Mouse (Mus musculus) lung, embryonic 14.5 days (tissue): ENCODE measurements around the gene Adra2a. TPM values are rescaled to one million over a fixed set of nuclear protein-coding genes. Genes with fewer than 3 reads are reported as not detected.

ENCODE experiments used
- ATAC-seq: fragments of 200-750 bp; cut with Nextera tagmentation; 2 replicates; pipeline ENCODE4 v1.8.0; 2017; ENCODE audit warnings: mild to moderate bottlenecking, moderate TSS enrichment, moderate library complexity; ENCODE audit not compliant: insufficient read depth
- DNase-seq: peaks from one replicate; pipeline ENCODE4 v3.0.0-alpha.2; 2015
- H3K27ac ChIP-seq: fragments of 300-500 bp; sonication (generic); 2 replicates; pipeline ENCODE4 v1.5.1; 2014; ENCODE audit warnings: low read depth, mild to moderate bottlenecking, moderate library complexity
- H3K27me3 ChIP-seq: fragments of 300-500 bp; sonication (generic); 2 replicates; pipeline ENCODE4 v1.6.1; 2014; ENCODE audit warnings: low read length, control low read depth; ENCODE audit not compliant: insufficient read depth
- H3K36me3 ChIP-seq: fragments of 300-500 bp; sonication (generic); 2 replicates; pipeline ENCODE4 v1.6.1; 2014; ENCODE audit warnings: control low read depth; ENCODE audit not compliant: insufficient read depth
- H3K4me1 ChIP-seq: fragments of 300-500 bp; sonication (generic); 2 replicates; pipeline ENCODE4 v1.6.1; 2014; ENCODE audit warnings: antibody characterized with exemption, control low read depth; ENCODE audit not compliant: insufficient read depth
- H3K4me2 ChIP-seq: fragments of 300-500 bp; sonication (generic); 2 replicates; pipeline ENCODE4 v1.6.1; 2014; ENCODE audit warnings: mild to moderate bottlenecking
- H3K4me3 ChIP-seq: fragments of 300-500 bp; sonication (generic); 2 replicates; pipeline ENCODE4 v1.5.1; 2014; ENCODE audit warnings: low read depth, low read length
- H3K9ac ChIP-seq: fragments of 300-500 bp; sonication (generic); 2 replicates; pipeline ENCODE4 v1.6.1; 2014
- H3K9me3 ChIP-seq: fragments of 300-500 bp; sonication (generic); 2 replicates; pipeline ENCODE4 v1.6.1; 2016; ENCODE audit warnings: low read depth, low read length, control low read depth
- CTCF ChIP-seq: IDR thresholded peaks from 2 replicates; pipeline ENCODE4 v1.5.1; 2016; ENCODE audit warnings: antibody characterized with exemption, low read depth
- WGBS: fragments of 180-500 bp; shearing (Covaris S2); extraction: QIAGEN DNeasy Blood & Tissue Kit; methylation state at CpG from one replicate; pipeline ENCODE4 v1.1.7; 2014; 5-methylcytosine and 5-hydroxymethylcytosine counted together
- polyA plus RNA-seq: library from polyadenylated mRNA; unstranded; fragments of >200 nt; fragmentation: Nextera tagmentation; extraction: Ambion mirVana; gene quantifications from 2 replicates; pipeline ENCODE4 v1.2.1, GENCODE M21; 2014

Gene Adra2a
- polyA plus RNA-seq, 1 experiment from 2014 or later: 0.09 TPM

DNA sequence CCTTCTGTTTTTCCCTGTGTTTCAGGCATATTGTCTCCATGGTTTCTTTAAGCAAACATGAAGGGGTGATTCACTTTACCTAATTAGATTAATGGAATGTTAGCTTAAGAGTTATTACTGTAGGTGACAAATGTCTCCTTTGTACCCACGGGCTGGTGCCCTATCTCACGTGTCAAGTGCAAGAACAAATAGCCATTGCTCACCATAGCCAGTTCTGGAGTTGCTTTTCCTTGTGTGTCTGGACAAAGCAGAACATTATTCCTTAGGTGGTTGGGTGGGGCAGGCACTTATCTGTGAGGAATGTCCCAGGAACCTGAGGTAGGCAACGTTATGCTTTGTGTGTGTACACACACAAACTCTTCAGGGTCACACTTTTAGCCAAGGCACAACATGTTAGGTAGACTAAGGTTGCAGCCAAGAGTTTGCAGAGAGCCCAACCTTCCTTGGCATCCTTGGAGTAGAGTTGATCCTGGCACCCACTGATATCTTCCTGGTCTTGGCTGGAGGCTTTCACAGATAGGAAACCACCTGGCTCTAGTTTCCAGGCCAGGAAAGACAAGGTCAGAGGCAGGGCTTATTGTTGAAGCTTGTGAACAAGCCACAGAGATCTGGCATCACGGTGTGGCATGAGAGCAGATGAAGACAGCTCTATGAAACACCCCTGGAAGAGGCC lies 3.5 kb upstream of the Adra2a start:
- peaks cover 4% of the 10 kb centered on the region for H3K27me3 ChIP-seq
- no peaks in the 10 kb centered on the region for H3K9me3 ChIP-seq
- DNase-seq (peak; percentile 27), ATAC-seq (peak; percentile 7; the same call in 1 of the 2 replicates)
- no peak overlapping the region for H3K9ac ChIP-seq
- WGBS: 38% methylated on average over 4 of the region's 4 CpGs
- TF ChIP-seq CTCF: no peak
- H3K36me3 ChIP-seq: 0 out of 2 replicates have a peak, but pooled peaks cover 3% of the 10 kb centered on the region
- peak overlapping the region; percentile 63 for H3K27ac ChIP-seq
- peak overlapping the region; percentile 18; the same call in 1 of the 2 replicates for H3K4me2 ChIP-seq
- no peak overlapping the region for H3K4me3 ChIP-seq
- 0 out of 2 replicates have a peak, but pooled peaks cover 3% of the 10 kb centered on the region for H3K4me1 ChIP-seq

DNA sequence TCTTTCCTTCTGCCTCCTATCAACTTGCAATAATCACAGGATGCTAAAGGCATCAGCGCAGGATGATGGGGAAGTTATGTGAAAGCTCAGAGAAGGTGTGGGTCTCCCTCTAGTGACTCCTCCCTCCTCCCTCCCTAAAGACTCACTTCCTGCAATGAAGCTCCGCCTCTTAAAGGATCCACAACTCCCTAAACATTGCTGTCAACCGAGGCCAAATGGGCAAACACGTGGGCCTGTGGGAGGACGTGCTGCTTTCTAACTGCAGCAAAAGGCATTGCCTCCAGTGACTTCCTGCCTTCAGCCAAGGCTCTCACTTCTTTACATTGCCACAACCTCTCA lies 3.0 kb upstream of the Adra2a start:
- no peak for TF ChIP-seq CTCF
- H3K4me2 ChIP-seq: peak overlapping the region; percentile 18; the same call in 1 of the 2 replicates
- 0 out of 2 replicates have a peak, but pooled peaks cover 3% of the 10 kb centered on the region for H3K36me3 ChIP-seq
- peaks cover 4% of the 10 kb centered on the region; the same call in 1 of the 2 replicates for H3K4me1 ChIP-seq
- WGBS: 23% methylated on average over 5 of the region's 5 CpGs
- no peaks in the 10 kb centered on the region for H3K9me3 ChIP-seq
- H3K4me3 ChIP-seq: no peak overlapping the region
- peak; percentile 26 for DNase-seq
- no peak overlapping the region for H3K9ac ChIP-seq
- H3K27me3 ChIP-seq: peaks cover 9% of the 10 kb centered on the region
- H3K27ac ChIP-seq: peak overlapping the region; percentile 63; the same call in 1 of the 2 replicates
- ATAC-seq: no peak

DNA sequence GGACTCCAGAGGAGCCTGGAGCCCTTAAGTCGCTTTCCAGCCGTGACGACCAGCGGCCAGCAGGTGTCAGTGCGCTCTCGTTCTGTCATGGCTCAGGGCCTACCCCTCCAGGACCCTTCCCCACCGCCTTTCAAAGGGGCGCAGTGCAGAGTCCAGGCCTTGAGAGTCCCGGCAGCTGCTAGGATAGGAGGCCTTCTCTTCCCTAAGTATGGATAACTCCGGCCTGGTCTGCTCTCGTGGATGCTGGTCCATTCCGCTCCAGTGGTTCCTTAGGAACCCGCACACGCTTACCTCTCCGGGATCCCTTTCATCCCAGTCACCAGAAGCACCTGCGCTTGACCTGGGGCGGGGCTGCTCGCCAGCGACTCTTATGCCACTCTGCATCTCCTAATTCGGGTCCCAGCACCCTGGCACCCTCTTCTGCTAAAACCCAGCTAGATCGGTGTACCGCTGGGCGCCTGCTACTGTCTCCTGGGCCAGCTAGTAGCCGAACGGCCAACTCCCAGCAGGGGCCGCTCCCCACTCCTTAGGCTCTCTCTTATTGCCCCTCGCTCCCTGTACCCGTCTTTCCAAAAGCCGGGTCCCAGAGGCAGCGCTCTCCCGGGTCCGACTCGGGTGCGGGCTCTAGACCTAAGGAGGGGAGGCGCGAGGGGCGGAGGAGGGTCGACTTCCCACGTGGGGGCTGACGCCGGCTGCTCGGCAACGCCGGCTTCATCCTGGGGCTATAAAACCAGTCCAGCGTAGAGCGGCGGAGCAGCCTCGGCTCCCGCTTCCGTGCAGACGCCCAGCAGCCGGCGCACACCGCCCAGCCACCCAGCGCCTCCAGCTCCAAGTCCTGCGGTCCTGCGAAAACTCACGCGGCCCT lies 788 bp downstream of the Adra2a start:
- H3K9ac ChIP-seq: peak overlapping the region; percentile 38
- no peaks in the 10 kb centered on the region for H3K9me3 ChIP-seq
- H3K27ac ChIP-seq: no peak overlapping the region
- peak overlapping the region; percentile 47 for H3K4me3 ChIP-seq
- H3K4me1 ChIP-seq: peaks cover 13% of the 10 kb centered on the region; the same call in 1 of the 2 replicates
- ATAC-seq (peak; percentile 79), DNase-seq (peak; percentile 88)
- H3K4me2 ChIP-seq: peak overlapping the region; percentile 89
- WGBS: under 1% methylated on average over 59 of the region's 59 CpGs
- peaks cover 45% of the 10 kb centered on the region for H3K27me3 ChIP-seq
- peak; percentile 86 for TF ChIP-seq CTCF
- H3K36me3 ChIP-seq: no peaks in the 10 kb centered on the region

DNA sequence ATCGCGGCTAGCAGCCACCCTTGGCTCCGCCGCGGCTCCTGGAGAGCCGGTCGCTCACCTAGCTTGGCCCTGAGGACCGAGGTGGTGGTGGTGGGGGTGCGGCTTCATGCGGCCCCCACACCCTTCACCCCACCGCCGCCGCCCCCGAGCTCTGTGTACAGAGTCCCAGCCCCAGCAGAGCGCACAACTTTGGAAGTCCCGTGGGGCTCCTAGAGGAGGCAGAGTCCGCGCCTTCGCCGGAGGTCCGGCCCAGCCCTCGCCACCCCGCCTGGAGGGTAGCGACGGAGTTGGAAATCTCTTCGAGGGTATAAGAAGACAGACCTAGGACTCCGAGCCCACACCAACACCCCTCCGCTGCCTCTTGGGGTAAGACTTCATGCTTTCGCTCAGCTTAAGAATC lies 1.5 kb downstream of the Adra2a start:
- DNase-seq: peak; percentile 38
- H3K27ac ChIP-seq: no peak overlapping the region
- peaks cover 51% of the 10 kb centered on the region for H3K27me3 ChIP-seq

DNA sequence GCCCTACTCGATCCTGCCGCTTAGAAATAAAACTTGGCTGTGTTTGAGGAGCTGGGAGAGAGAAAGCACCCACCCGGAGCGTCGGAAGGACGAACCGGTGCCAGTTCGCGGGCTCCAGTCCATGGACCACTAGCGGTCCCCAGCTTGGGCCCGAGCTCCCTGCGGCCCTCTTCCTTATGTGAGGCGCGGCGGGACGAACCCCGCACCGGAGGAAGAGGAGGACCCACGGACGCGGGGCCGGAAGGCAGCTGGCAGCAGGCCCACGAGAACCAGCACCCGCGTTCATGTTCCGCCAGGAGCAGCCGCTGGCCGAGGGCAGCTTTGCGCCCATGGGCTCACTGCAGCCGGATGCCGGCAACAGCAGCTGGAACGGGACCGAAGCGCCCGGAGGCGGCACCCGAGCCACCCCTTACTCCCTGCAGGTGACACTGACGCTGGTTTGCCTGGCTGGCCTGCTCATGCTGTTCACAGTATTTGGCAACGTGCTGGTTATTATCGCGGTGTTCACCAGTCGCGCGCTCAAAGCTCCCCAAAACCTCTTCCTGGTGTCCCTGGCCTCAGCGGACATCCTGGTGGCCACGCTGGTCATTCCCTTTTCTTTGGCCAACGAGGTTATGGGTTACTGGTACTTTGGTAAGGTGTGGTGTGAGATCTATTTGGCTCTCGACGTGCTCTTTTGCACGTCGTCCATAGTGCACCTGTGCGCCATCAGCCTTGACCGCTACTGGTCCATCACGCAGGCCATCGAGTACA lies 2.2 kb downstream of the Adra2a start:
- DNase-seq: peak; percentile 17

More for the DNA sequence above, 1.5 kb downstream of the Adra2a start:
- TF ChIP-seq CTCF: no peak
- peak overlapping the region; percentile 38 for H3K9ac ChIP-seq
- H3K4me2 ChIP-seq: peak overlapping the region; percentile 89
- peak; percentile 20; the same call in 1 of the 2 replicates for ATAC-seq
- H3K4me3 ChIP-seq: peak overlapping the region; percentile 47
- peaks cover 13% of the 10 kb centered on the region; the same call in 1 of the 2 replicates for H3K4me1 ChIP-seq
- H3K36me3 ChIP-seq: no peaks in the 10 kb centered on the region
- no peaks in the 10 kb centered on the region for H3K9me3 ChIP-seq
- under 1% methylated on average over 29 of the region's 29 CpGs for WGBS

DNA sequence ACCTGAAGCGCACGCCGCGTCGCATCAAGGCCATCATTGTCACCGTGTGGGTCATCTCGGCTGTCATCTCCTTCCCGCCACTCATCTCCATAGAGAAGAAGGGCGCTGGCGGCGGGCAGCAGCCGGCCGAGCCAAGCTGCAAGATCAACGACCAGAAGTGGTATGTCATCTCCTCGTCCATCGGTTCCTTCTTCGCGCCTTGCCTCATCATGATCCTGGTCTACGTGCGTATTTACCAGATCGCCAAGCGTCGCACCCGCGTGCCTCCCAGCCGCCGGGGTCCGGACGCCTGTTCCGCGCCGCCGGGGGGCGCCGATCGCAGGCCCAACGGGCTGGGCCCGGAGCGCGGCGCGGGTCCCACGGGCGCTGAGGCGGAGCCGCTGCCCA lies 2.7 kb downstream of the Adra2a start:
- Histone ChIP-seq H3K9ac (no peak overlapping the region), H3K4me3 (peak overlapping the region; percentile 47), H3K36me3 (no peaks in the 10 kb centered on the region), H3K4me2 (peak overlapping the region; percentile 89), H3K4me1 (peaks cover 10% of the 10 kb centered on the region; the same call in 1 of the 2 replicates), H3K9me3 (no peaks in the 10 kb centered on the region), H3K27ac (no peak overlapping the region), H3K27me3 (peaks cover 54% of the 10 kb centered on the region)
- TF ChIP-seq CTCF: no peak
- 1% methylated on average over 42 of the region's 46 CpGs for WGBS
- peak; percentile 27 for DNase-seq
- ATAC-seq: no peak

More for the DNA sequence above, 2.2 kb downstream of the Adra2a start:
- Histone ChIP-seq H3K4me1 (peaks cover 10% of the 10 kb centered on the region; the same call in 1 of the 2 replicates), H3K36me3 (no peaks in the 10 kb centered on the region), H3K4me3 (peak overlapping the region; percentile 47), H3K9me3 (no peaks in the 10 kb centered on the region), H3K27ac (no peak overlapping the region), H3K4me2 (peak overlapping the region; percentile 89), H3K27me3 (peaks cover 54% of the 10 kb centered on the region), H3K9ac (peak overlapping the region; percentile 38; the same call in 1 of the 2 replicates)
- no peak for ATAC-seq
- 2% methylated on average over 55 of the region's 55 CpGs for WGBS
- TF ChIP-seq CTCF: no peak
